ENCODE assay signal across 8 mouse cellular contexts in the genomic region with DNA sequence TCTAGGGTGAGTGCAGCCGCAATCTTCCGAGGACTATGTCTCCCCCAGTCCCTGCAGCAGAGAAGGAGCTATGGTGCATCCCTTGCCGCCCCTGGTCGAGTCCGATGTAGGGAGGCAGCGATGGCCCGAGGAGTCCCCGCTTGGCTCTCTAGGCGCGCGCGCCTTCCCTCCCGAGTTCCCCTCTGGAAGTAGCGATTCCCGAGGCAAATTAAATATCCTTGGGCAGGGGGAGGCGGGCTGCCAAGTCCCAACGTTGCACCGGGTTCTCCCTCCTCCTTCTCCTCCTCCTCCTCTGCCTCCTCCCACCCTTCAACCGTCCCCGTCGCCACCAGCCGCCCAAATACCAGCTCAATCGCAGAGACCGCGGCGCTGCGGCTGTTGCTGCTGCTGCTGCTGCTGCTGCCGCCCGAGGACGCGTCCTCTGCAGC. TPM values are rescaled to one million over a fixed set of nuclear protein-coding genes. Genes with fewer than 3 reads are reported as not detected.
DNase-seq lines count a peak whose midpoint lies in the region; ATAC-seq and TF ChIP-seq lines count a peak whose summit lies in the region.

No protein-coding gene starts in this region.

- no peaks in the 10 kb centered on the region for H3K4me1 ChIP-seq in bone marrow macrophage, adult 2 months (ENCODE audit: control insufficient read depth, insufficient read depth, low read length)
- H3K4me1 ChIP-seq in forebrain, embryonic 16.5 days (replicated peaks; ENCODE audit: control insufficient read depth, insufficient read depth, low read length), result peaks cover 52% of the 10 kb centered on the region
- peaks cover 33% of the 10 kb centered on the region for H3K4me1 ChIP-seq in lung, embryonic 16.5 days (replicated peaks; ENCODE audit: control insufficient read depth, insufficient read depth, low read length)

- no peak for TF ChIP-seq CTCF in bone marrow macrophage, adult 2 months (IDR thresholded peaks at IDR 0.05; ENCODE audit: low read depth, low read length)

- H3K27ac ChIP-seq in bone marrow macrophage, adult 2 months (ENCODE audit: insufficient read depth, low read depth, low read length), result no peak overlapping the region
- peak overlapping the region; percentile 99 for H3K27ac ChIP-seq in forebrain, embryonic 16.5 days (ENCODE audit: low read length)
- peak overlapping the region; percentile 99 for H3K27ac ChIP-seq in lung, embryonic 16.5 days (ENCODE audit: low read length)

- peak overlapping the region; percentile 87 for H3K9ac ChIP-seq in forebrain, embryonic 16.5 days (replicated peaks; ENCODE audit: low read depth, low read length)
- peak overlapping the region; percentile 84 for H3K9ac ChIP-seq in lung, embryonic 16.5 days (ENCODE audit: low read length)

- no peaks in the 10 kb centered on the region for H3K27me3 ChIP-seq in forebrain, embryonic 16.5 days (replicated peaks; ENCODE audit: control insufficient read depth, insufficient read depth, low read length)
- H3K27me3 ChIP-seq in lung, embryonic 16.5 days (ENCODE audit: control insufficient read depth, insufficient read depth, low read depth, low read length), result peaks cover 3% of the 10 kb centered on the region

- no peak for TF ChIP-seq POLR2A in bone marrow macrophage, adult 2 months (IDR thresholded peaks at IDR 0.05; ENCODE audit: borderline replicate concordance, low read depth, low read length)

- no peaks in the 10 kb centered on the region for H3K36me3 ChIP-seq in forebrain, embryonic 16.5 days (ENCODE audit: control insufficient read depth, insufficient read depth)
- no peaks in the 10 kb centered on the region for H3K36me3 ChIP-seq in lung, embryonic 16.5 days (ENCODE audit: control insufficient read depth, insufficient read depth, low read length)

- peak overlapping the region; percentile 61 for H3K4me3 ChIP-seq in bone marrow macrophage, adult 2 months (ENCODE audit: insufficient read depth, low read length)
- peak overlapping the region; percentile 89 for H3K4me3 ChIP-seq in forebrain, embryonic 16.5 days (replicated peaks; ENCODE audit: low read length)
- peak overlapping the region; percentile 79 for H3K4me3 ChIP-seq in lung, embryonic 16.5 days (ENCODE audit: low read length)

- peak overlapping the region; percentile 85 for H3K4me2 ChIP-seq in forebrain, embryonic 16.5 days (ENCODE audit: low read length)
- H3K4me2 ChIP-seq in lung, embryonic 16.5 days (ENCODE audit: low read depth, low read length), result peak overlapping the region; percentile 90

- ATAC-seq in forebrain, embryonic 16.5 days, result peak; percentile 64
- peak; percentile 73 for ATAC-seq in lung, embryonic 16.5 days (ENCODE audit: low read depth)
- no peak for ATAC-seq in monocyte, adult 5-6 weeks (replicated peaks; ENCODE audit: insufficient number of reproducible peaks, low FRiP score, low TSS enrichment, poor library complexity, severe bottlenecking)

- peak; percentile 79 for DNase-seq in MN1 (ENCODE audit: low spot score)
- peak; percentile 85 for DNase-seq in heart, postnatal 4 days
- DNase-seq in layer of hippocampus, adult 9-11 months, result peak; percentile 81
- peak; percentile 92 to 93 for DNase-seq in right cerebral cortex, postnatal 10 days (ENCODE audit: low spot score in 2 of 2)

- no peaks in the 10 kb centered on the region for H3K9me3 ChIP-seq in forebrain, embryonic 16.5 days (ENCODE audit: control insufficient read depth, low read length)
- no peaks in the 10 kb centered on the region for H3K9me3 ChIP-seq in lung, embryonic 16.5 days (ENCODE audit: control insufficient read depth, low read length)

- 0% methylated on average over 29 of the region's 31 CpGs for WGBS in forebrain, embryonic 16.5 days
- under 1% methylated on average over 31 of the region's 31 CpGs for WGBS in lung, embryonic 16.5 days

RNA-seq across cellular contexts. Expression of a gene that starts 0.5 kb away (rescaled TPM):
- 0.12 and 0.16 TPM in 2 replicates for polyA plus RNA-seq in bone marrow macrophage, adult 2 months (2012; ENCODE audit: insufficient read depth, insufficient read length, missing spikeins)
- 9.2 and 11.0 TPM in 2 replicates for polyA plus RNA-seq in forebrain, embryonic 16.5 days (2015; fragmentation: Nextera tagmentation; extraction: Ambion mirVana)
- total RNA-seq in heart, postnatal 4 days (2021), result 10 to 100 TPM; 39.4 to 43.1 TPM
- polyA plus RNA-seq in lung, embryonic 16.5 days (2015; fragmentation: Nextera tagmentation; extraction: Ambion mirVana), result 10.2 and 11.9 TPM in 2 replicates
- total RNA-seq in monocyte, adult 5-6 weeks (2017), result 0.21 TPM in 1 of 3 replicates, not detected in the others

RNA-seq across cellular contexts. Expression of a gene that starts 25.5 kb away (rescaled TPM):
- polyA plus RNA-seq in bone marrow macrophage, adult 2 months (2012; ENCODE audit: insufficient read depth, insufficient read length, missing spikeins), result 23.4 and 24.6 TPM in 2 replicates
- 4.6 and 5.8 TPM in 2 replicates for polyA plus RNA-seq in forebrain, embryonic 16.5 days (2015; fragmentation: Nextera tagmentation; extraction: Ambion mirVana)
- 10 to 100 TPM; 11.6 to 11.8 TPM for total RNA-seq in heart, postnatal 4 days (2021)
- polyA plus RNA-seq in lung, embryonic 16.5 days (2015; fragmentation: Nextera tagmentation; extraction: Ambion mirVana), result 12.4 and 12.5 TPM in 2 replicates
- 20.5 to 28.8 TPM (median 20.9 TPM) in 3 replicates for total RNA-seq in monocyte, adult 5-6 weeks (2017)

RNA-seq across cellular contexts. Expression of a gene that starts 57.8 kb away (rescaled TPM):
- polyA plus RNA-seq in bone marrow macrophage, adult 2 months (2012; ENCODE audit: insufficient read depth, insufficient read length, missing spikeins), result not detected in 2 replicates
- polyA plus RNA-seq in forebrain, embryonic 16.5 days (2015; fragmentation: Nextera tagmentation; extraction: Ambion mirVana), result 30.1 and 34.5 TPM in 2 replicates
- total RNA-seq in heart, postnatal 4 days (2021), result not detected
- polyA plus RNA-seq in lung, embryonic 16.5 days (2015; fragmentation: Nextera tagmentation; extraction: Ambion mirVana), result 32.1 and 33.9 TPM in 2 replicates
- total RNA-seq in monocyte, adult 5-6 weeks (2017), result not detected in 3 replicates

Comparison
In these comparisons a context has a peak if more than half of its experiments do, and no peak if none do; other contexts are left out.
1. RNA of a gene that starts 57.8 kb away (polyA plus RNA-seq): 32.1 to 33.9 TPM in lung, embryonic 16.5 days and 30.1 to 34.5 TPM in forebrain, embryonic 16.5 days; not detected in bone marrow macrophage, adult 2 months; every median in the first group is over 10 times any median in the second.
2. Peak in every context shown above with its lines, with median percentiles within 50 percentile points of each other: DNase-seq and H3K4me3 ChIP-seq.